Mouse (Mus musculus) hindbrain, embryonic 12.5 days (tissue): Measurements from ENCODE around the gene Erh. TPM values are rescaled to one million over a fixed set of nuclear protein-coding genes. Genes with fewer than 3 reads are reported as not detected.

Experiments
- ATAC-seq: fragments of 200-750 bp; cut with Nextera tagmentation; 2 replicates; pipeline ENCODE4 v1.8.0; 2017; ENCODE audit warnings: moderate TSS enrichment; ENCODE audit not compliant: low FRiP score
- H3K27ac ChIP-seq: fragments of 300-500 bp; sonication (generic); 2 replicates; pipeline ENCODE4 v1.5.1; 2016; ENCODE audit warnings: mild to moderate bottlenecking
- H3K27me3 ChIP-seq: fragments of 300-500 bp; sonication (generic); 2 replicates; pipeline ENCODE4 v1.6.1; 2016; ENCODE audit warnings: mild to moderate bottlenecking
- H3K36me3 ChIP-seq: fragments of 300-500 bp; sonication (generic); 2 replicates; pipeline ENCODE4 v1.6.1; 2016; ENCODE audit warnings: mild to moderate bottlenecking
- H3K4me1 ChIP-seq: fragments of 300-500 bp; sonication (generic); 2 replicates; pipeline ENCODE4 v1.6.1; 2016
- H3K4me2 ChIP-seq: fragments of 300-500 bp; sonication (generic); replicated peaks from 2 replicates; pipeline ENCODE4 v1.6.1; 2016; ENCODE audit warnings: mild to moderate bottlenecking
- H3K4me3 ChIP-seq: fragments of 300-500 bp; sonication (generic); 2 replicates; pipeline ENCODE4 v1.5.1; 2016; ENCODE audit warnings: mild to moderate bottlenecking
- H3K9ac ChIP-seq: fragments of 300-500 bp; sonication (generic); 2 replicates; pipeline ENCODE4 v1.6.1; 2016; ENCODE audit warnings: mild to moderate bottlenecking, moderate library complexity
- H3K9me3 ChIP-seq: fragments of 300-500 bp; sonication (generic); replicated peaks from 2 replicates; pipeline ENCODE4 v1.6.1; 2016; ENCODE audit warnings: mild to moderate bottlenecking
- WGBS: fragments of 180-500 bp; shearing (Covaris S2); methylation state at CpG from one replicate; pipeline ENCODE4 v1.1.7; 2016; 5-methylcytosine and 5-hydroxymethylcytosine counted together
- polyA plus RNA-seq: library from polyadenylated mRNA; unstranded; fragments of >200 nt; fragmentation: Nextera tagmentation; extraction: Ambion mirVana; gene quantifications from 2 replicates; pipeline ENCODE4 v1.2.1, GENCODE M21; 2016

Erh gene
- polyA plus RNA-seq, 1 experiment from 2014 or later, result 299 TPM

DNA sequence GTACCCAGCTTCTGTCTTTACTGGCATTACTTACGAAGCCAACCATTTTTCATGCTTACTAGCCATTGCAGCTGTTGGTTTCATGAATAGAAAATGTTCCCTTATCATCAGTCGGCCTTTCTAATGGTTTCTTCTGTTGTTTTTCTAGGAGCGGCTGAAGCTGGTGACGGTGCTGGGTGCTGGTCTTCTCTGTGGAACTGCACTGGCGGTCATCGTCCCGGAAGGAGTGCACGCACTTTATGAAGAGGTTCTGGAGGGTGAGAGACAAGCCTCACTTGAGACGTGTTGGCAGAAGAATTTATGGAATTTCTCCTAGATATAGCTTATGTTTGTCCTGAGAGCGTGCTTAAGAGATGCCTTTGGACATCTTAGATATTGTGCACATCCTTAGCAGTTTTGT lies 18.2 kb upstream of the Erh start:
- no peak overlapping the region for H3K4me3 ChIP-seq

DNA sequence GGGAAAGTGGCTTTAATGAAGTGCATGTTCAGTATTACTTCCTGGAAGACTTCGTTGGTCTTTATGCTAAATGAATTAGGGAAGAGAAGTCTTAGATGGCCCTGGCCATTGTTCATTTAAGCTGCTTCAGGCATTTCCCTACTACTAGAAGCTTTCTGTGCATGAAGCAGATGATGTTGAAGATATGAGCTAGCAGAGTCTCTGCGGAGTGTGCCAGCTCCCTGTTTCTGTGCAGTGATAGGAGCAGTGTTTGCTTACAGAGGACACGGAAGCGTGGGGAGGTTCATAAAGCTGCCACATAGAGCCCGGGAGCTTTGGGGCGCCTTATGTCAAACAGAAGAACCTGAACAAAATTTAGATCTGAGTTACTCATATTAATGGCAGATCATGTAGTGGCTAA lies 14.5 kb upstream of the Erh start:
- no peaks in the 10 kb centered on the region for H3K9me3 ChIP-seq
- no peak overlapping the region for H3K27ac ChIP-seq
- peaks cover 14% of the 10 kb centered on the region; the same call in 1 of the 2 replicates for H3K36me3 ChIP-seq
- 94% methylated on average over 6 of the region's 6 CpGs for WGBS
- no peak overlapping the region for H3K9ac ChIP-seq
- no peak for ATAC-seq
- H3K4me3 ChIP-seq, result no peak overlapping the region
- H3K27me3 ChIP-seq, result no peaks in the 10 kb centered on the region
- H3K4me2 ChIP-seq, result no peak overlapping the region
- no peaks in the 10 kb centered on the region for H3K4me1 ChIP-seq

More for the DNA sequence above, 18.2 kb upstream of the Erh start:
- Histone ChIP-seq H3K4me1 (no peaks in the 10 kb centered on the region), H3K36me3 (peaks cover 32% of the 10 kb centered on the region), H3K9me3 (no peaks in the 10 kb centered on the region), H3K4me2 (no peak overlapping the region), H3K9ac (no peak overlapping the region), H3K27me3 (no peaks in the 10 kb centered on the region), H3K27ac (no peak overlapping the region)
- no peak for ATAC-seq
- WGBS, result 93% methylated on average over 10 of the region's 10 CpGs

DNA sequence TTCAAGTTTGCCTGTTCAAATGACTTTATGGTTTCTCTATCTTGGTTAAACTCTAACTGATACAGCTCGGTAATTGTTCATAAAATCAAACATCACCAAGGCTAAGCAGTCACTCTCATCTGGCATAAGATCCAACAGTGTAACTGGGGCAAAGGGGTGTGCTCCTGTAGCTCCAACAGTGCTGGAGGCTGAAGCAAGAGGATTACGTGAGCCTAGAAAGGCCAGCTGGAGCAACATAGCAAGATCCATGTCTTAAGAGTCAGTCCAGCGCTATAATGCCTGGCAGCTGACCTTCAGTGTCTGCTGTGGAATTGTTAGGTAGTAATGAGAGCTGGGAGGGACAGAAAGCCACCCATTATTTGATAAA lies 10.5 kb upstream of the Erh start:
- Histone ChIP-seq H3K9me3 (no peaks in the 10 kb centered on the region), H3K36me3 (0 out of 2 replicates have a peak, but pooled peaks cover 5% of the 10 kb centered on the region), H3K27ac (no peak overlapping the region), H3K4me1 (no peaks in the 10 kb centered on the region), H3K4me2 (no peak overlapping the region), H3K27me3 (no peaks in the 10 kb centered on the region), H3K9ac (no peak overlapping the region), H3K4me3 (no peak overlapping the region)
- no peak for ATAC-seq
- 96% methylated on average over 3 of the region's 3 CpGs for WGBS

DNA sequence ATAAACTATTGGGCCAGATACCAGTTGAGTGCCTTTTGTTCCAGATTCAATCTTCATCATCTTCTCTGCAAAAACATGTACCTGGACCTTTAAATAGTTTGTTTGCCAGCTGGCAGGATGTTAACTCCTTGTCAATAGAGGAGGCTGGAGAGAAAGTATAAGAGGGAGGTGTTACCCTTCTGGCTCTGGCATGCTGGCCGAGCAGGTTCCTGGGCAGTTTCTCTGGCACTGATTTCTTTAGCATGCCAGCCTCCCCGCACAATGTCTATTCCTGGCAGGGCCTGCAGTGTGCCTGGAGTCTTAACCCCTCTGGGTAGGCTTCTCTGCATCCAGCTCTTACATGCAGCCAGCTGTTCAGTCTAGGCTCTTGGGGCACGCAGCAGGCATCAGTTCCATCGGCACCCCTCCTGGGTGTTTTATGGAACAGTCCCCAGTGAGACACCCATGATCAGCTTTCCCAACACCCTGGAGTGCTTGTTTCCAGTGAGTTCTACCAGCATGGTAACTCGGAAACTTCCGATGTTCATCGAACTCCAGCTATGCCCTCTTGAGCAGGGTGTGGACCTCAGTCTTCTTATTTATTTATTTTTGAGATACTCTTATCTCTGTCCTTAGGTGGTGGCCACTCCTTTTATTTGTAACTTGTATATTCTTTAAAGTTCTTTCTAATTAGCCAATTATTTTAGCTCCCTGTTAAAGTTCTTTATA lies 10.0 kb upstream of the Erh start:
- Histone ChIP-seq H3K4me2 (no peak overlapping the region), H3K27me3 (no peaks in the 10 kb centered on the region), H3K9me3 (no peaks in the 10 kb centered on the region), H3K4me3 (no peak overlapping the region), H3K9ac (no peak overlapping the region), H3K27ac (no peak overlapping the region), H3K36me3 (0 out of 2 replicates have a peak, but pooled peaks cover 6% of the 10 kb centered on the region), H3K4me1 (no peaks in the 10 kb centered on the region)
- no peak for ATAC-seq
- WGBS, result 92% methylated on average over 7 of the region's 7 CpGs

DNA sequence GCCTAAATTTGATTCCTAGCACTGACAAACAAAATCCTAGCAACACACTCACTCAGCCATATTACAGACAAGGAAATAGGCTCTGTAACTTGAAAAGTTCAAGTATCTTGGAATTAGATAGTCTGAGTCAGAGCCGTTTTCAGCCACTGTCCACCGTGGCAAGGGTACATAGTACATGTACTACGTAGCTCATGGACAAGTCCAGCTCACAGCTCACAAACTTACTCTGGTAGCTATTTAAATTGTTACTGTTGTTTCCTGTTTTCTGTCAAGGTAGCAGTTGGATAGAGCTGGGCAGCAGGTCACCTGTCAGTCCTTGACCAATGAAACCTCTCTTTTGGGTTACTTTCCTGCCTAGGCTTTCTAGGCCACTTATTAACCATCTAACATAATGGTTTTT lies 2.2 kb upstream of the Erh start:
- Histone ChIP-seq H3K4me1 (peaks cover 31% of the 10 kb centered on the region), H3K27me3 (no peaks in the 10 kb centered on the region), H3K4me3 (no peak overlapping the region), H3K36me3 (0 out of 2 replicates have a peak, but pooled peaks cover 11% of the 10 kb centered on the region), H3K9me3 (no peaks in the 10 kb centered on the region), H3K27ac (no peak overlapping the region), H3K9ac (0 out of 2 replicates have a peak overlapping the region, but pooled peaks have one; percentile 36), H3K4me2 (peak overlapping the region; percentile 88)
- WGBS, result 96% methylated on average over 3 of the region's 3 CpGs
- ATAC-seq, result no peak

DNA sequence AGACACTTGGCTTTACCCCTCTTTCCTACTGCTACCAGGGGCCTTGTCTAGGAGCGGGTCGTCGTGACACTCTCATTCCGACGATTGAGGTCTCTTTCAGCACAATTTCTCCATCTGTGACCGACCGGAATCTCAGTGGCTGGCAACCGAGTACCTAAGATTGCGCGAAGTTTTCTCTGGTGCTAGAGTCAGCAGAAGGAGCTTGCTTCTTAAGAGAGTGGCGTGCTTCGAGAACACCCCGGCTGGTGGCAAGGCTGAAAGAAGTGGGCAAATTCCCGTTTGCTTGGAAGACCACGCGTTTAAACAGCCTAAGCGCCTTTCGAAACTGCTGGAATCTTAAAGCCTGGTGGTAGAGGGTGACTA lies 346 bp upstream of the Erh start:
- peaks cover 23% of the 10 kb centered on the region for H3K36me3 ChIP-seq
- H3K4me3 ChIP-seq, result peak overlapping the region; percentile 93
- peak overlapping the region; percentile 88 for H3K4me2 ChIP-seq
- 10% methylated on average over 18 of the region's 18 CpGs for WGBS
- no peak overlapping the region for H3K27ac ChIP-seq
- H3K9ac ChIP-seq, result peak overlapping the region; percentile 96
- no peaks in the 10 kb centered on the region for H3K27me3 ChIP-seq
- H3K4me1 ChIP-seq, result peaks cover 31% of the 10 kb centered on the region
- no peaks in the 10 kb centered on the region for H3K9me3 ChIP-seq
- ATAC-seq, result no peak

DNA sequence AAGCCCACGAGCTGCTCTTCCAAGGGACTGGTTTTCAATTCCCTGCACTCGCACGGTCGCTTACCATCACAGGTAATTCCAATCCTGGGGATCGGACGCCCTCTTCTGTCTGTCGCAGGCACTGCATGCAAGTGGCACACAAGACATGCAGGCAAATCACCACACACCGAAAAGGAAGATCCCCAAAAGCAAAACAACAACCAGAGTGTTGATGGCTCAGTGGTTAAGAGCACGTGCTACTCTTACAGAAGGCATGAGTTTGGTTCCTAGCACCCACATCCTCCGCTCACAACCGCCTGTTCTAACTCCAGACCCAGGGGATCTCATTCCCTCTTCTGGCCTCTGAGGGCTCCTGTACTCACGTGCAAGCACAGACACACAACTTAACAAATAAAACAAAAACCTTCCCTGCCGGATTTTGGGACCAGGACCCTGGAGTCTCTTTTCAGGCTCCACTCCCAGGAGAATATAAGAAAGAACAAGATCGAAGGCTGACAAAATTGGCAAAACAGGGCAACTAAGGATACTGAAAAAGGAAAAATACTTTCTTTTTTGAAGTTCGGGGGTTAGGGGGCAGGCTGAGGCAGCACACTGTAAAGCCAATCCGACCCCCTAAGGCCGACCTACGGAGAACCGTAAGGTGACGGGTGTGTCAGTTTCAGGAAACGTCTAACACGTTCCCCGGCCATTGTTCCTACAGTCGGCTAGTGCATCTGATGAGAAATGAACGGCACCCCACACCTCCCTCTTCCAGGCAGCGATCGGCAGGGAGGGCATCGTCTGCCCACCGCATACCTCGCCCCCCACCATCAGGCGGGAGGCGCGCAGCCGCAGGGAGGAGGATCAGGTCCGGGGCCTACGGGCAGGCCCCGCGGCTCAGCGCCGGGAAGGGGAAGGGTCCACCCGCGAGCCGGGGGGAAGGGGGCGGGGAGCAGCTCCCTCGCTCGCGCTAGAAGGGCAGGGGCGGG lies 1.1 kb downstream of the Erh start:
- peak; percentile 76 for ATAC-seq
- H3K9ac ChIP-seq, result peak overlapping the region; percentile 96
- WGBS, result 2% methylated on average over 47 of the region's 48 CpGs
- H3K4me3 ChIP-seq, result peak overlapping the region; percentile 93
- no peaks in the 10 kb centered on the region for H3K27me3 ChIP-seq
- no peaks in the 10 kb centered on the region for H3K9me3 ChIP-seq
- H3K4me2 ChIP-seq, result peak overlapping the region; percentile 88
- peak overlapping the region; percentile 88 for H3K27ac ChIP-seq
- H3K36me3 ChIP-seq, result peaks cover 32% of the 10 kb centered on the region
- peaks cover 31% of the 10 kb centered on the region for H3K4me1 ChIP-seq

DNA sequence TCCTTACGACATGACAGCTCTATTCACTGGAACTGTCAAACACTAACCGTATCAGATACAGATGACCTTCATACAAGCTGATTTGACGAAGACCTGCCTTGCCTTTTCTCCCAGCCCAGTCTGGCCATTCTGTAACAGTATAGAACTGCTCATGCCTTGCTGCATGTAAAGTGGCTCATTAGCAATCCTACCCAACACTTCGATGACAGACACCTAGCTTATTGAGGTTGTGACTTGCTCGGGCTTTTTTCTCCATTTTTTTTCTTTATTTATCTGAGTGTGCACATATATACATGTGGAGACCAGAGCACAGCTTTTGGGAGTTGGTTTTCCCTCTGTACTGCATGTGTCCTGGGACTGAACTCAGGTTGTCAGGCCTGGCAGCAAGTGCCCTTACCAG lies 12.4 kb downstream of the Erh start:
- Histone ChIP-seq H3K27me3 (no peaks in the 10 kb centered on the region), H3K9ac (no peak overlapping the region), H3K4me2 (no peak overlapping the region), H3K36me3 (peaks cover 48% of the 10 kb centered on the region), H3K27ac (no peak overlapping the region), H3K4me1 (peaks cover 2% of the 10 kb centered on the region; the same call in 1 of the 2 replicates), H3K4me3 (no peak overlapping the region), H3K9me3 (no peaks in the 10 kb centered on the region)
- WGBS, result 87% methylated on average over 5 of the region's 5 CpGs
- no peak for ATAC-seq

DNA sequence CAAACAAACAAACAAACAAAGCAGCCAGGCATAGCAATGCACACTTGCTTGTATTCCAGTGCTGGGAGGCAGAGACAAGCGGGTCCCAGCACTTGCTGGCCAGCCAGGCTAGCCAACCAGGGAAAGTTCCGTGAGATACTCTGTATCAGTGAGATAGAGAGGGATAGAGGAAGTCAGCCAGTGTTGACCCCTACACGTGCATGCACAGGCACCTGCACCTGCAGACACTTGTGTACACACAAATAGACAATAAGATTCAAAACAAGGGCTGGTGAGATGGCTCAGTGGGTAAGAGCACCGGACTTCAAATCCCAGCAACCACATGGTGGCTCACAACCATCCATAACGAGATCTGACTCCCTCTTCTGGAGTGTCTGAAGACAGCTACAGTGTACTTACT lies 23.6 kb downstream of the Erh start:
- H3K9ac ChIP-seq, result no peak overlapping the region
- H3K4me1 ChIP-seq, result no peaks in the 10 kb centered on the region
- no peak for ATAC-seq
- no peaks in the 10 kb centered on the region for H3K27me3 ChIP-seq
- no peaks in the 10 kb centered on the region for H3K36me3 ChIP-seq
- 77% methylated on average over 5 of the region's 5 CpGs for WGBS
- H3K9me3 ChIP-seq, result no peaks in the 10 kb centered on the region
- H3K4me2 ChIP-seq, result no peak overlapping the region
- no peak overlapping the region for H3K4me3 ChIP-seq
- no peak overlapping the region for H3K27ac ChIP-seq

DNA sequence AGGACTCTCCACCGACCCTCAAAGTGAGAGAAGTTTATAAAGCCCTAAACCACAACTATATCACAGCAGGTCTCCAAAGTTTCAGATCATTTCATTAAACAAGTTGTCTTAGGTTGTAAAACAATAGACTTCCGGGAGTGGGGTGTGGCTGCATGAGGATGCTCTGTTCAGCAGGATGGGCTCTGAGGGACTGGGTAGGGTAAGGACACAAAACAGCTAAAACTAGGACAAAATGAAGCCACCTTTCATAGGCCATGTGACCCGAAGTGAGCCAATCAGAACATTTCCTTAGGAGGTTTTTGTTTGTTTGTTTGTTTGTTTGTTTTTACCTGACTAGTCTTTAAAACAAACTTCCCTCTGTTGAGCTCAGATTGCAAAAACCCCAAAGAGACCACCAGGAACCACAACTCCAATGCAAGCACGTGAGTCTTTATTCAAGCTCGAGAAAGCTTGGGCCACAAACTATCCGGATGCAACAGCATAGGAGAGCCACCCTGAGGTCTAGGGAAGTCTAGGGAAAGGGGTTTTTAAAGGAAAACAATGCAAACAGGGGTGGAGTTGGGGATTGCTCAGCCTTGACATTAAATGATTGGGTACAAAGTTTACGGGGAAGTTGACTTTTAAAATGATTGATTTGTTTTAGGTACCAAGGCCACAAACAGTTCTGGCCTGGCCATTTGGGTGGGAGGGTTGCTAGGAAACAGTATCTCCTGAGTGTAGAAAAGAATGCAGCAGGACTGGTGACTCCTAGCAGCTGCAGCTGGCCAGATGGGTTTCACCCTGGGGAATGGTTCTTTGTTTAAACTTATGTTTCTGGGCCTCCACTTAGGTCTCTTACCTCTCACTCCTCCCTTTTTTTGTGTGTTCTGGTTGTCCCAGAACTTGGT lies 28.5 kb downstream of the Erh start:
- no peak for ATAC-seq
- WGBS, result 55% methylated on average over 7 of the region's 7 CpGs
- no peak overlapping the region for H3K27ac ChIP-seq

DNA sequence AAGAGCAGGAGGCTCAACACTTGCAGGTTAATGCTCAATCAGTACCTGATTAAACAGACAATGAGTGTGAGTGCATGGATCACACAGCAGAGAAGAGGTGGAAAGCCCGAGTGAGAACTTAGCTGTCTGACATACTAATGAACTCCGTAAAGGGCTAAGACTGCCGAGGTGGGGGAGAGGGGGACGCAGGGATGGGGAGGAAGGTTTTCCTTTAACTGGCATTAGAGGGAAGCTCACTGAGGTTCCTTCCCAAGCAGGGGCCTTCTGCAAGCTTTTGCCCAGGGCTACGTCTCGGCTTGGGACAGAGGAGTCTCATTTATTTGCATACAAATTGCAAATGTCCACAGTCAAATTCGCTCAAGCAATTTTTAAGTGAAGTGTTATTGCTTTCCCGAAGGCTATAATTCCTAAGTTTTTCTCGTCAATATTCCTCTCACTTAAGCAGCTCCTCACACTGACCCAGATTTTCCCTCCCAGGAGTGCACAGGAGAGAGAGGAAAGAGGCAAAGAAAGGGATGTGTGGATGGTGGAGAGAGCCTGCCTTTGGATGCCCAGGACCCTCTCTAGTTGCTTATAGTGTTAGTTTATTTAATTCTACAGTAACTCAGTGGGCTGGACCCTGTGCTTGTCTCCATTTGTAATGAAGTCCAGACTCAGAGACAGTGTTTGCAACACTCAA lies 31.9 kb downstream of the Erh start:
- H3K9ac ChIP-seq, result no peak overlapping the region
- no peaks in the 10 kb centered on the region for H3K27me3 ChIP-seq
- ATAC-seq, result no peak
- no peak overlapping the region for H3K4me3 ChIP-seq
- H3K4me1 ChIP-seq, result 0 out of 2 replicates have a peak, but pooled peaks cover 2% of the 10 kb centered on the region
- H3K27ac ChIP-seq, result no peak overlapping the region
- no peaks in the 10 kb centered on the region for H3K36me3 ChIP-seq
- 67% methylated on average over 9 of the region's 9 CpGs for WGBS
- H3K9me3 ChIP-seq, result no peaks in the 10 kb centered on the region
- no peak overlapping the region for H3K4me2 ChIP-seq

More for the DNA sequence above, 28.5 kb downstream of the Erh start:
- no peak overlapping the region for H3K4me3 ChIP-seq
- H3K9ac ChIP-seq, result no peak overlapping the region
- H3K4me1 ChIP-seq, result 0 out of 2 replicates have a peak, but pooled peaks cover 2% of the 10 kb centered on the region
- H3K9me3 ChIP-seq, result no peaks in the 10 kb centered on the region
- H3K27me3 ChIP-seq, result no peaks in the 10 kb centered on the region
- H3K36me3 ChIP-seq, result no peaks in the 10 kb centered on the region
- no peak overlapping the region for H3K4me2 ChIP-seq
